Mouse (Mus musculus) frontal cortex, postnatal 36 days (tissue): ENCODE measurements around the gene Tmsb10.

ENCODE experiments used
- DNase-seq, 2 experiments: peaks; one replicate each; pipeline ENCODE4 v3.0.0; 2022; ENCODE audit warnings: low spot score in 2 of 2

Gene Tmsb10

GRCm38 (mm10) chr6:72958662-72959071, at the start of gene Tmsb10:
Tmsb10 (minus strand) TSS chr6:72958748.
- peak in 1 of 2 experiments; percentile 12 for DNase-seq

GRCm38 (mm10) chr6:73003601-73004000, 45.1 kb upstream of the Tmsb10 start:
- no peak for DNase-seq

- no peak for DNase-seq
Observed at GRCm38 (mm10) chr6:73002391-73002790, 43.8 kb upstream of the Tmsb10 start.

- no peak for DNase-seq
Observed at GRCm38 (mm10) chr6:72998809-72999208, 40.3 kb upstream of the Tmsb10 start.

- DNase-seq: no peak
Observed at GRCm38 (mm10) chr6:72993688-72994082, 35.1 kb upstream of the Tmsb10 start.

GRCm38 (mm10) chr6:72993054-72993687, 34.6 kb upstream of the Tmsb10 start:
- DNase-seq: no peak

GRCm38 (mm10) chr6:72990206-72990605, 31.7 kb upstream of the Tmsb10 start:
- DNase-seq: no peak

- DNase-seq: no peak
Observed at GRCm38 (mm10) chr6:72989028-72989736, 30.6 kb upstream of the Tmsb10 start.

- no peak for DNase-seq
Observed at GRCm38 (mm10) chr6:72982506-72982905, 24.0 kb upstream of the Tmsb10 start.

- no peak for DNase-seq
Observed at GRCm38 (mm10) chr6:72981851-72982250, 23.3 kb upstream of the Tmsb10 start.

- DNase-seq: peak in 1 of 2 experiments; percentile 34
Observed at GRCm38 (mm10) chr6:72981124-72981651, 22.6 kb upstream of the Tmsb10 start.

GRCm38 (mm10) chr6:72976866-72977265, 18.3 kb upstream of the Tmsb10 start:
- DNase-seq: no peak

- no peak for DNase-seq
Observed at GRCm38 (mm10) chr6:72971074-72971473, 12.5 kb upstream of the Tmsb10 start.

GRCm38 (mm10) chr6:72969787-72970186, 11.2 kb upstream of the Tmsb10 start:
- no peak for DNase-seq

GRCm38 (mm10) chr6:72965199-72965598, 6.7 kb upstream of the Tmsb10 start:
- DNase-seq: no peak

GRCm38 (mm10) chr6:72962281-72962741, 3.8 kb upstream of the Tmsb10 start:
- no peak for DNase-seq

- no peak for DNase-seq
Observed at GRCm38 (mm10) chr6:72961603-72962002, 3.1 kb upstream of the Tmsb10 start.

- no peak for DNase-seq
Observed at GRCm38 (mm10) chr6:72960675-72961074, 2.1 kb upstream of the Tmsb10 start.

- DNase-seq: peak in 1 of 2 experiments; percentile 29
Observed at GRCm38 (mm10) chr6:72959175-72959574, 627 bp upstream of the Tmsb10 start.

- DNase-seq: peak; percentile 82 to 90
Observed at GRCm38 (mm10) chr6:72957676-72958641, 589 bp downstream of the Tmsb10 start.

- peak in 1 of 2 experiments; percentile 23 for DNase-seq
Observed at GRCm38 (mm10) chr6:72957093-72957435, 1.5 kb downstream of the Tmsb10 start.
